Mouse (Mus musculus) stomach, embryonic 16.5 days (tissue): ENCODE data around the gene Mfsd12. TPM values are rescaled to one million over a fixed set of nuclear protein-coding genes. Genes with fewer than 3 reads are reported as not detected.
A peak's percentile ranks its signal among the peaks of the same experiment; 100 is the strongest.

Source experiments
- ATAC-seq: fragments of 200-750 bp; cut with Nextera tagmentation; 2 replicates; pipeline ENCODE4 v1.8.0; 2017; ENCODE audit warnings: moderate number of reproducible peaks, moderate TSS enrichment; ENCODE audit not compliant: insufficient read depth, low FRiP score
- H3K27ac ChIP-seq: fragments of 300-500 bp; sonication (generic); 2 replicates; pipeline ENCODE4 v1.5.1; 2014; ENCODE audit warnings: low read length
- H3K27me3 ChIP-seq: fragments of 300-500 bp; sonication (generic); 2 replicates; pipeline ENCODE4 v1.6.1; 2014; ENCODE audit warnings: low read length, control low read depth, mixed read lengths; ENCODE audit not compliant: control insufficient read depth, insufficient read depth
- H3K36me3 ChIP-seq: fragments of 300-500 bp; sonication (generic); 2 replicates; pipeline ENCODE4 v1.6.1; 2014; ENCODE audit warnings: low read length; ENCODE audit not compliant: control insufficient read depth, insufficient read depth
- H3K4me1 ChIP-seq: fragments of 300-500 bp; sonication (generic); 2 replicates; pipeline ENCODE4 v1.6.1; 2014; ENCODE audit warnings: low read length, control low read depth, mixed read lengths; ENCODE audit not compliant: control insufficient read depth, insufficient read depth
- H3K4me2 ChIP-seq: fragments of 300-500 bp; sonication (generic); 2 replicates; pipeline ENCODE4 v1.6.1; 2014; ENCODE audit warnings: low read depth, low read length, mixed read lengths
- H3K4me3 ChIP-seq: fragments of 300-500 bp; sonication (generic); replicated peaks from 2 replicates; pipeline ENCODE4 v1.5.1; 2014; ENCODE audit warnings: mild to moderate bottlenecking, low read length
- H3K9ac ChIP-seq: fragments of 300-500 bp; sonication (generic); 2 replicates; pipeline ENCODE4 v1.6.1; 2014; ENCODE audit warnings: low read length
- H3K9me3 ChIP-seq: fragments of 300-500 bp; sonication (generic); replicated peaks from 2 replicates; pipeline ENCODE4 v1.6.1; 2016; ENCODE audit warnings: low read length, control low read depth; ENCODE audit not compliant: control insufficient read depth
- WGBS: fragments of 180-500 bp; shearing (Covaris S2); extraction: QIAGEN DNeasy Blood & Tissue Kit; methylation state at CpG from one replicate; pipeline ENCODE4 v1.1.7; 2014; 5-methylcytosine and 5-hydroxymethylcytosine counted together
- microRNA-seq: library from miRNA; unstranded; fragments of <30 nt; microRNA quantifications from one replicate; pipeline ENCODE4, GENCODE M21; 2016
- polyA plus RNA-seq: library from polyadenylated mRNA; unstranded; fragments of >200 nt; fragmentation: Nextera tagmentation; extraction: Ambion mirVana; gene quantifications from 2 replicates; pipeline ENCODE4 v1.2.1, GENCODE M21; 2015

The Mfsd12 gene
- polyA plus RNA-seq, 1 experiment from 2014 or later, result 8.6 TPM

DNA sequence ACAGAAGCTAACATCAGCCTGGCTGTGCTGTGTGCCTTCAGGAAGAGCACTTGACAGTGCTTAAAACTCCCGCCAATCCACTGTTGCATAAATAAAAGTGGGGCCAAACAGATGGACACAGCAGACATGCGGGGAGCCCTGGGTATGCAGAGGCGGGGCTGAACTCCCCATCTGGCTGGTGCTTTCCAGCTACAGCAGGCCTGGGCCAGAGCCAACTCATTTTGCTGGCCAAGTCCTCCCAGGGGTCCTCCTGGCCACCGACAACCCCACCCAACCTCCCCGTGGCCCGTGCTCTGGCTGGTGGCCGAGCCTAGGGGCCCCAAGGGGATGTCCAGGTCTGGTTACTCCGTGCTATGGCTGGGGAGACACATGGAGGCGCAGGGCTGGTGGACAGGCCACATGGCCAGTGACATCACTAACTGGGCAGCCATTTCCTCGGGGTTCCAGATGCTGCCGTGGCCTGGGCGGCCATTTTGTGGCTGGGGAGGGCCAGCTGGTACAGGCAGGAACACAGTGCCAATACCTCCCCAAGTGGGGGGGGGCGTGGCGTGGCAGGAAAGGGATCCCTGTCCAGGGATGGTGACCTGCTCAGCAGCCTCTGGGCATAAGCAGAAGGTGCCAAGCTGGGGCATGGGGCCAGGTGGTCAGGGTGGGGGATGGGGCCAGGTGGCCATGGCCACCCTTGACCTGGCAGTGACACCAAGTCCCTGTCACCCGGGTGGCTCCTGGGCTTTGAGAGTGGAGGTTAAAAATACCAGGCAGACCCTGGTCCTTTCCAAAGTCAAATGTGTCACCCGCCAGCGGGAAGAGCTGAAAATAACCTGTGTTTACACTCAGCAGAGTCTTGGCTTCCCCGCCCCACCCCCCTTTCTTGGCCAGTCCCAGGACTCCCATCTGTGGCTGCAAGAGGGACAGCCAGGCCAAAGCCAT, 54.4 kb downstream of the Mfsd12 start:
- WGBS, result 44% methylated on average over 18 of the region's 18 CpGs
- peaks cover 94% of the 10 kb centered on the region for H3K4me1 ChIP-seq
- peak; percentile 7 for ATAC-seq
- H3K9ac ChIP-seq, result peak overlapping the region; percentile 65
- peak overlapping the region; percentile 22 for H3K4me2 ChIP-seq
- no peaks in the 10 kb centered on the region for H3K27me3 ChIP-seq
- H3K27ac ChIP-seq, result peak overlapping the region; percentile 94
- peaks cover 3% of the 10 kb centered on the region for H3K36me3 ChIP-seq
- no peaks in the 10 kb centered on the region for H3K9me3 ChIP-seq
- H3K4me3 ChIP-seq, result no peak overlapping the region

DNA sequence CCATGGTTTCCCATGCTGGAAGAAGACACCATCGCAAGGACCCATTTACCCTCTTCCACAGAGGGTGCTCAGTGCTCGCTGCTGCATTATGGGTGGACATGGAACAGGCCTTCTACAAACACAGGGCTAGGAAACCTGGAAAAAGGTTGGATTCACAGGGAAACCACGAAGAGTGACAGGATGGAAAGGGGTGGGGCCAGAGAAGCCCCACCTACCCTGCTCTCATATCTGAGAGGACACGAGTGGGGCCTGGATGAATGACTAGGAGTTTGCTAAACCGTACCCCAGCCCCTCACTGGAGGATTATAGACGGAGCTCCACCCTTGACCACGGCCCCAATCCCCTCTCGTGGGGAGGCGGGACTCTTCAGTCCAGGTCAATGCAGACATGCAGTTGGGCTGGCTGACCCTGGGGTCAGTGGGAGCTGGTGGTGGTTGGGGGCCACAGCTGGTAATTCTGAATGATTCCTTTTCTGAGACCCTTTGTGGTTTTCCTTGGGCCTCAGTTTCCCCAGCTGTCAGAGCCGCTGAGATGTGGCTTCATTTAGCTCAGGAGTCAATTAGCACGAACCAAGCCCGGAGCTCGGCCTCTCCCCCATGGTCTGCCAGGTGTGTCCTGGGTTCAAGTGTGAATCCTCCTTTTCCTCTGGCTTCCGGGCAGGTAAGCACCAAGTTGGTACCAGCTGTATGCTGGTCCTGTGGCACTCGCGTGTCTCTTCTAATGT, 55.5 kb downstream of the Mfsd12 start:
- H3K9ac ChIP-seq, result peak overlapping the region; percentile 65; the same call in 1 of the 2 replicates
- ATAC-seq, result no peak
- H3K27me3 ChIP-seq, result no peaks in the 10 kb centered on the region
- H3K4me3 ChIP-seq, result no peak overlapping the region
- peaks cover 94% of the 10 kb centered on the region for H3K4me1 ChIP-seq
- H3K4me2 ChIP-seq, result peak overlapping the region; percentile 22; the same call in 1 of the 2 replicates
- H3K9me3 ChIP-seq, result no peaks in the 10 kb centered on the region
- peaks cover 3% of the 10 kb centered on the region for H3K36me3 ChIP-seq
- WGBS, result 68% methylated on average over 16 of the region's 16 CpGs
- H3K27ac ChIP-seq, result peak overlapping the region; percentile 94

DNA sequence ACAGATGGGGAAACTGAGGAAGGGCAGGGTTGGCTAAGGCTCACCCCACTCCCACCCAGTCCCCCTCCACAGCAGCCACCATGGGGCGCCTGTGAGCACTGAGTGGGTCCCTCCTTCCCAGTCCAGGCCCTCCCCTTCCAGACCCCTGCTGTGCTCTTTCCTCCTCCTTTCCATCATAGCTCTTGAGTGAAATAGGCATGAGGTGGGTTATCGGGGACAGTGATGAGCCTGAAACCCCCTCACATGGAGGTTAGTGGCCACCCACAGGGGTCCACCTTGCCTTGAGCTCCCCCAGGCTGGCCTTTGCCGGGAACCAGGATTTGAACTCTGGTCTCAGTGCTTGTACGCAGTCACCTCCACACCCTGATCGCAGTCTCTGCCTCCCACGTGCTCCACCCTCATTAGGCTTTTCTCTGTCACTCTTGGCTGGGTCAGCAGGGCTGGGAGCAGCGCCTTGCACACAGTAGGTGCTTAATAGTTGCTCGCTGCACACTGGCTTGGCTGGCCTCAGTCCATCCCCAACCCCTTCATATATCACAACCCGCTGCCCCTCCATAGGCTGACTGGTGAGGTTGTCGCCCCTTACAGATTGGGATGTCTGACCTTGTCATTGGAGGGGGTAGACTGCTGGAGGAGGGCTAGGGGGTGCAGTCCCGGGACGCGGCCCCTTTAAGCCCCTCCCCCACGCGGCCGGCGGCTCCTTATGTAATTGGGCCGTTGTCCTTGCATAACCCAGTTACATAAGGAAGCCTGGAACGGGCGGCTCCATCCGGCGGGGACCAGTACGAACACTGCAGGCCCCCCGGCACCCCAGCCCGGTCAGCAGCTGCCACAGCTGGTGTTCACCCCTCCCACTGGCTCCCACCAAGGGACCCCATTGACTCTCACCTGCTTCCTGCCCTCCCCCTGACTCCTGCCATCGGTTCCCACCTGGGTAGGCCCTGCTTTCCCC, 56.3 kb downstream of the Mfsd12 start:
- Histone ChIP-seq H3K9me3 (no peaks in the 10 kb centered on the region), H3K4me1 (peaks cover 87% of the 10 kb centered on the region), H3K27me3 (no peaks in the 10 kb centered on the region), H3K36me3 (no peaks in the 10 kb centered on the region; the same call in 1 of the 2 replicates), H3K4me2 (peak overlapping the region; percentile 45), H3K4me3 (peak overlapping the region; percentile 16; the same call in 1 of the 2 replicates), H3K9ac (peak overlapping the region; percentile 62), H3K27ac (peak overlapping the region; percentile 94)
- 24% methylated on average over 26 of the region's 26 CpGs for WGBS
- peak; percentile 9; the same call in 1 of the 2 replicates for ATAC-seq

DNA sequence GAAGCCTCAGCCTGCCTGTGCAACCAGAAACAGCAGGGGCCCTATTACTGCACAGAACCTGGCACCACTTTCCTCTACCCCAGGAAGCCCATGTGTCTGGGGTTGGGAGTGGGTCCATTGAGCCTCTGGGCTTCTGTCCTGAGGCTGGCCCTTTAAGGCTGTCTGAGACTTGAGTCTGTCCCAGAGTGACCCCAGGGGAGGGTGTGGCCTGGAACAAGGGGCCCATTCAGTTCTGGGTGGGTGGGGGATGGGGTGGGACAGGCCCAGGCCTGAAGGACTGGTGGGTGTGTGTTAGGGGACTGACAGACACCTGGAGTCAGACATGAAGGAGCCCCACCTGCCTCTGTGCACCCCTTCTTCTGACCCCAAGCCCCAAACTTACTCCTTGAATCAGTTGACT, 57.4 kb downstream of the Mfsd12 start:
- no peaks in the 10 kb centered on the region for H3K27me3 ChIP-seq
- H3K9ac ChIP-seq, result peak overlapping the region; percentile 62
- H3K4me3 ChIP-seq, result no peak overlapping the region
- ATAC-seq, result no peak
- peak overlapping the region; percentile 45; the same call in 1 of the 2 replicates for H3K4me2 ChIP-seq
- H3K36me3 ChIP-seq, result no peaks in the 10 kb centered on the region; the same call in none of the 2 replicates
- H3K27ac ChIP-seq, result peak overlapping the region; percentile 94
- no peaks in the 10 kb centered on the region for H3K9me3 ChIP-seq
- peaks cover 86% of the 10 kb centered on the region for H3K4me1 ChIP-seq

DNA sequence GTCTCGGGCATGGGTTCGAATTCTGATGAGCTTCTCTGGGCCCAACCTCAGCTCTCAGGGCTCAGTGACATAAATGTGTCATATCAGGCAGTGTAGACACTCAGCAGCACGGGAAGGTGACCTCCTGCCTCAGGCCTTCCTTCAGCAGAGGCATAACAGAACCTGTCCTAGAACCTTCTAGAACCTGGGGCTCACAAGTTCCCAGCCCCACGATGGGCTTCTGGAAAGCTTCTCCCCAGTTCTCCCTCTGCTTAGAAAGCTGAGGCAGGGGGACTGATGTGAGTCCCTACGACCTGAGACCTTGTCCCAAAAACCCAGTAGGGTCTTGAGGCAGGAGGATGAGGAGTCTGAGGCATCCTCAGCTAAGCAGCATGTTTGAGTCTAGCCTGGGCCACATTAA, 57.9 kb downstream of the Mfsd12 start:
- H3K4me1 ChIP-seq, result peaks cover 84% of the 10 kb centered on the region
- WGBS, result 79% methylated on average over 5 of the region's 5 CpGs
- H3K27ac ChIP-seq, result peak overlapping the region; percentile 53; the same call in 1 of the 2 replicates
- no peaks in the 10 kb centered on the region for H3K9me3 ChIP-seq
- H3K27me3 ChIP-seq, result no peaks in the 10 kb centered on the region
- ATAC-seq, result no peak
- no peaks in the 10 kb centered on the region; the same call in none of the 2 replicates for H3K36me3 ChIP-seq
- no peak overlapping the region for H3K4me2 ChIP-seq
- H3K4me3 ChIP-seq, result no peak overlapping the region
- H3K9ac ChIP-seq, result peak overlapping the region; percentile 14; the same call in 1 of the 2 replicates

Small RNA genes within 50 kb of the gene (microRNA-seq; reads per million reads assigned to microRNA genes)
- not detected for gene Mir6913

Other genes with a start within 250 kb of the Mfsd12 start
- gene Zbtb7a, start 222.3 kb upstream of the Mfsd12 start, polyA plus RNA-seq, result 36.6 and 47.4 TPM in 2 replicates
- gene Pias4, start 189.6 kb upstream of the Mfsd12 start, polyA plus RNA-seq, result 34.8 and 35.8 TPM in 2 replicates
- gene Eef2, start 180.9 kb upstream of the Mfsd12 start, polyA plus RNA-seq, result 533 and 575 TPM in 2 replicates
- 30.5 and 32.4 TPM in 2 replicates for gene Dapk3, start 174.5 kb upstream of the Mfsd12 start, polyA plus RNA-seq
- not detected in 2 replicates for gene 4930442H23Rik, start 173.6 kb upstream of the Mfsd12 start, polyA plus RNA-seq
- gene Nmrk2, start 155.4 kb upstream of the Mfsd12 start, polyA plus RNA-seq, result 0.57 TPM in 1 of 2 replicates, not detected in the other
- 1.5 TPM in 2 replicates for gene Atcay, start 126.7 kb upstream of the Mfsd12 start, polyA plus RNA-seq
- 5.3 and 5.9 TPM in 2 replicates for gene Zfr2, start 124.3 kb upstream of the Mfsd12 start, polyA plus RNA-seq
- gene Matk, start 104.6 kb upstream of the Mfsd12 start, polyA plus RNA-seq, result 3.6 and 4.2 TPM in 2 replicates
- 197 and 220 TPM in 2 replicates for gene Mrpl54, start 90.6 kb upstream of the Mfsd12 start, polyA plus RNA-seq
- 61.6 and 66.9 TPM in 2 replicates for gene Apba3, start 90.5 kb upstream of the Mfsd12 start, polyA plus RNA-seq
- gene Tjp3, start 65.9 kb upstream of the Mfsd12 start, polyA plus RNA-seq, result 29.1 and 35.7 TPM in 2 replicates
- 40.8 and 41.8 TPM in 2 replicates for gene Pip5k1c, start 64.5 kb upstream of the Mfsd12 start, polyA plus RNA-seq
- 22.4 and 26.7 TPM in 2 replicates for gene Cactin, start 36.4 kb upstream of the Mfsd12 start, polyA plus RNA-seq
- gene Tbxa2r, start 28.8 kb upstream of the Mfsd12 start, polyA plus RNA-seq, result 28.1 and 31.5 TPM in 2 replicates
- gene Gipc3, start 14.2 kb upstream of the Mfsd12 start, polyA plus RNA-seq, result 0.05 TPM in 1 of 2 replicates, not detected in the other
- 67.7 and 70.2 TPM in 2 replicates for gene Hmg20b, start 7.0 kb upstream of the Mfsd12 start, polyA plus RNA-seq
- 2.9 and 3.0 TPM in 2 replicates for gene 4930404N11Rik, start 8.3 kb downstream of the Mfsd12 start, polyA plus RNA-seq
- gene Fzr1, start 21.0 kb downstream of the Mfsd12 start, polyA plus RNA-seq, result 69.2 and 79.0 TPM in 2 replicates
- gene Dohh, start 26.9 kb downstream of the Mfsd12 start, polyA plus RNA-seq, result 77.4 and 79.6 TPM in 2 replicates
- gene Gm48551, start 27.0 kb downstream of the Mfsd12 start, polyA plus RNA-seq, result 3.0 and 3.8 TPM in 2 replicates
- 1.3 and 1.5 TPM in 2 replicates for gene Gm48552, start 31.5 kb downstream of the Mfsd12 start, polyA plus RNA-seq
- gene Smim24, start 35.6 kb downstream of the Mfsd12 start, polyA plus RNA-seq, result 61.8 and 65.3 TPM in 2 replicates
- gene Nfic, start 98.1 kb downstream of the Mfsd12 start, polyA plus RNA-seq, result 74.8 and 82.5 TPM in 2 replicates
- gene Celf5, start 125.2 kb downstream of the Mfsd12 start, polyA plus RNA-seq, result 1.3 and 1.5 TPM in 2 replicates
- 88.4 and 96.7 TPM in 2 replicates for gene Ncln, start 138.9 kb downstream of the Mfsd12 start, polyA plus RNA-seq
- gene S1pr4, start 142.6 kb downstream of the Mfsd12 start, polyA plus RNA-seq, result 1.2 TPM in 2 replicates
- gene Gna15, start 166.7 kb downstream of the Mfsd12 start, polyA plus RNA-seq, result 9.0 and 11.0 TPM in 2 replicates
- 101 and 105 TPM in 2 replicates for gene Gna11, start 187.7 kb downstream of the Mfsd12 start, polyA plus RNA-seq
- gene Aes, start 202.0 kb downstream of the Mfsd12 start, polyA plus RNA-seq, result 325 and 351 TPM in 2 replicates
- gene Tle2, start 217.1 kb downstream of the Mfsd12 start, polyA plus RNA-seq, result 20.6 and 23.6 TPM in 2 replicates
- gene Tle6, start 243.6 kb downstream of the Mfsd12 start, polyA plus RNA-seq, result 26.0 and 31.2 TPM in 2 replicates
- gene BC025920, start 248.8 kb downstream of the Mfsd12 start, polyA plus RNA-seq, result 0.46 and 0.61 TPM in 2 replicates